Mouse (Mus musculus) heart, postnatal 14 days (tissue): ENCODE measurements around the gene Orai2. TPM values are rescaled to one million over a fixed set of nuclear protein-coding genes. Genes with fewer than 3 reads are reported as not detected.
"Not testable (repeated sequence)": the region's sequence is repeated elsewhere in the genome, so short reads cannot be mapped to it uniquely, and the experiment has no call there.

ENCODE experiments used
- DNase-seq, 2 experiments: peaks; one replicate each; pipeline ENCODE4 v3.0.0; 2021 to 2022
- intact Hi-C: fragments of 180-260 bp; cut with DNase I; formaldehyde crosslinking; loops from one replicate; pipeline ENCODE4 v1.15.1; 2025
- microRNA-seq, 2 experiments: library from miRNA; unstranded; fragments of <30 nt; microRNA quantifications; one replicate each; pipeline ENCODE4 v1.2.0; 2021 to 2022
- total RNA-seq, 2 experiments: library from RNA; stranded (reverse); gene quantifications; 2 replicates each; pipeline ENCODE4 v1.2.3; 2021

Orai2 gene
- total RNA-seq, 2 experiments from 2014 or later = 2.3 to 3.4 TPM

- intact Hi-C loops = loop anchor here (5.0 kb wide), 1 partner anchor 113 kb away; no protein-coding TSS in a partner anchor
- DNase-seq = no peak
Measured at GRCm38 (mm10) chr5:136139393-136139792, 31.1 kb downstream of the Orai2 start.

GRCm38 (mm10) chr5:136137658-136138274 lies 32.7 kb downstream of the Orai2 start:
- DNase-seq = peak; percentile 44 to 65
- intact Hi-C loops = loop anchor here (2.0 to 5.0 kb wide), 2 partner anchors 49 to 115 kb away; no protein-coding TSS in a partner anchor

DNA sequence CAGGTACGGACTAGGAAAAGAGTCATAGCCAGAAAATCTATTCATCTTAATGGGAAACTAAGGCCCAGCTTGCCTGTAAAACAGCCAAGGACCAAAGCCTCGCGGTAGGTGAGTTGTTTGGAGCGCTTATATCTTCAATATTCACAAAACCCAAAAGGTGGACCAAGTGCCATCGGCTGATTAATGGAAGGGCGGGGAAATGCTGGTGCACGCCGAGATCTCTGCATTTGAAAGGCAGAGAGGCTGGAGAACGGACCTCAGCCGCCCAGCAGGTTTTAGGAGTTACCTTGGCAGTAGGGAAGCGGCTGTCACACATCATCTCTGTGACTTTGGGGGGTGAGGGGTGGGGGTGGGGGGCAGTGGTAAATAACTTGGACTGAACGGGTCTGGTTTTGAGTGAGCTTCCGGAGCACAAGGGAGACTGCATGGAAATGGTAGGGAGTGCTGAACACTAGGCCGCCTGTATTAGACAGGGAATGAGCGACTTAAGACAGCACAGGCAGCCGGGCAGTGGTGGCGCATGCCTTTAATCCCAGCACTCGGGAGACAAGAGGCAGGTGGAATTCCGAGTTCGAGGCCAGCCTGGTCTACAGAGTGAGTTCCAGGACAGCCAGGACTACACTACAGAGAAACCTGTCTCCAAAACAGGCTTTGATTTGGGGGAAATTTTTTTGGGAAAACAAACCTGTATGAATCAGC lies 34.1 kb downstream of the Orai2 start:
- intact Hi-C loops = loop anchor here (2.0 to 5.0 kb wide), 2 partner anchors 50 to 116 kb away; no protein-coding TSS in a partner anchor
- DNase-seq = no peak

- intact Hi-C loops = loop anchor here (2.0 to 5.0 kb wide), 3 partner anchors 15 to 117 kb away; no protein-coding TSS in a partner anchor
- DNase-seq = peak; percentile 95 to 97
Measured at GRCm38 (mm10) chr5:136135571-136136291, 34.8 kb downstream of the Orai2 start, which contains the start of the genes Lrwd1 and Alkbh4. TSS of gene Lrwd1 (minus strand) at chr5:136136074. TSS of gene Alkbh4 (plus strand) at chr5:136136146.

GRCm38 (mm10) chr5:136122165-136122564 lies 48.3 kb downstream of the Orai2 start:
- no peak for DNase-seq
- intact Hi-C loops = no loop called here

- intact Hi-C loops = no loop called here
- DNase-seq = no peak
Measured at GRCm38 (mm10) chr5:136116784-136117112, 53.8 kb downstream of the Orai2 start.

DNA sequence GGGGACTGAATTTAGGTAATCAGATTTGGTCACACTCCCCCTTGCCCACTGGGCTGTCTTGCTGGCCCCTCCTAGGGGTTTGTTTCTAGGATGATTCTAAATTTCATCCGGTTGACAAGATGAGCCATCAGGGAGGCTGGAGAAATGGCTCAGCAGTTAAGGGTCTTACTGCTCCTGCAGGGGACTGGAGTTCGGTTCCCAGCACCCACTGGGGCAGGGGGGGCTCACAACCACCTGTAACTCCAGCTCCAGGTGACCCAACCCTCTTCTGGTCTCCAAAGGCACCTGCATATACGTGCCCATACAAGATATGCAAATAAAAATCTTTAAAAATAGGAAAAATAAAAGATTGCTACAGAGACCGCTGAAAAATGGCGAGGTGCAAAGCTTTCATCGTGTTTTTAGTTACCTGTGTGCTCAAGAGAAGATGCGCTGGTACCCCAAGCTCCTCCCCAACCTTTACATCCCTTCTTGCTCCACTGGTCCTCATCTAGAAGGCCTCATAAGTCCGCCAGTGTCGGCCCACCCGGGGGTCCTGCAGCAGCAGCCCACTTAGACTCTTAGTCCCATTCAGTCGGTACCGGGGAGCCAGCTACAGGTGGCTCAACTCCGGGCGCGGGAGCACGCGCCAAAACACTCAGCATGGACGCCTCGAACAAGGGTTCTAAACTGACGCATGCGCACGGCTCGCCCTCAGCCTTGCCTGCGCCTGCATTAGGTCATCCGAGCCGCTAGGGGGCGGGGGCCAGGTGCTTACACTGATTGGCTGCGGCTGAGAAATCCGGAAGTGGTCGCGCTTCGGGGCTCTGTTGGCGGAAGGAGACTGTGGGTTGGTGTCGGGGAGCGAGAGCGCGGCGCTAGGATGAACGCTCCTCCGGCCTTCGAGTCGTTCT lies 54.4 kb downstream of the Orai2 start, which contains the start of gene Polr2j:
Gene Polr2j, plus strand, starts transcription at position 741 of the 893 bp plus-strand sequence.
- DNase-seq = peak; percentile 97 to 98
- intact Hi-C loops = no loop called here

DNA sequence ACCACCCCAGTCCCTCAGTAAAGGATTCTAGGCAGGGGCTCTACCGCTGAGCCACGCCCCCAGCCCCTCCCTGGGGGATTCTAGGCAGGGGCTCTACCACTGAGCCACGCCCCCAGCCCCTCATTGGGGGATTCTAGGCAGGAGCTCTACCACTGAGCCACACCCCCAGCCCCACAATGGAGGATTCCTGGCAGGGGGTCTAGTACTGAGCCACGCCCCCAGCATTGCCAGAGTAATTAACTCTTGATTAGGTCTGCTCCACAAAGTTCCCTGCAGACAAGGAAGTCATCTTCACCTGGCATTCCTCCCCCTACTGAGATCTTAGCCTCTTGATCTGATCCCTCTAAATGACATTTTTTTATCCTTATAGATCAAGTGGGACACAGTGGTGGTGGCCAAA lies 57.0 kb downstream of the Orai2 start:
- DNase-seq, intact Hi-C loops: not testable (repeated sequence)

- no peak for DNase-seq
- intact Hi-C loops = no loop called here
Measured at GRCm38 (mm10) chr5:136109042-136109441, 61.5 kb downstream of the Orai2 start.

DNA sequence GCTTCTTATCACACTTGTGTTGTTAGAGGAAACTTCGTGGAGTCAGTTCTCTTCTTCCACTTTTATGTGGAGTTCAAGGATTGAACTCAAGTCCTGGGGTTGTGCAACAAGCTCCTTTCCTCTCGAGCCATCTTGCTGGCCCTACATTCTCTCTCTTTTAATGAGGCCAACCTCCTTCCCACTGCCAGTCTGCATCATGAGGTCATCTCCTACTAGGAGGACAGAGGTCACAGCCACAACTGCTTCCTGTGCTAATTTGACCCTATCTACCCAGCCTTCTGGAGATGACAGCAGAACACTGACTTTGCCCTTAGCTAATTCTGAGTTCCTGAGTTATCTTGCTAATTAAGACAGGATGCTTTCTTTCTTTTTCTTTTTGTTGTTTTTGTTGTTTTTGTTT lies 62.0 kb downstream of the Orai2 start:
- intact Hi-C loops = no loop called here
- no peak for DNase-seq

DNA sequence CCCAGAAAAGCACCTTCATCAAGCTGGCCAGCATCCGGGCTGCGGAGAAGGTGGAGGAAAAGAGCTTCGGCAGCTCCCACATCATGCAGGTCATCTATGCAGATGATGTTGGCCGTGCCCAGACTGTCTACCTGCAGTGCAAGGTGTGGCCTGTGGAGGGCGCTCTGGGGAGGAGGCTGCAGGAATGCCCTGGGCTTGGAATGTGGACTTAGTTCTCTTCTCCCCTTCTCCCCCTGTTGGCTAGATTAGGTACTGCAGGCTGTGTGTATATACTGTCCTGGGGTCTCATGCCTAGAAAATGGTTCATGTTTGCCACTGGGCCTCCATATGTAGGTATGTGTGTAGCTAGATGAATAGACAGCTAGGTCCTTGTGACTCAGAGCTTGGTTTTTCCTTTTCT lies 66.0 kb downstream of the Orai2 start:
- intact Hi-C loops = no loop called here
- peak in 1 of 2 experiments; percentile 30 for DNase-seq

- intact Hi-C loops = loop anchor here (2.0 kb wide), 1 partner anchor 85 kb away; no protein-coding TSS in a partner anchor
- DNase-seq = peak; percentile 74 to 77
Measured at GRCm38 (mm10) chr5:136102099-136102820, 68.3 kb downstream of the Orai2 start.

GRCm38 (mm10) chr5:136098536-136098935 lies 72.0 kb downstream of the Orai2 start:
- intact Hi-C loops = no loop called here
- no peak for DNase-seq

Small RNA genes lying within 50 kb of the gene (microRNA-seq; reads per million reads assigned to microRNA genes)
- 0 to 0.36 reads per million in 2 experiments for gene Mir7035

Other genes with a start within 250 kb of the Orai2 start
- gene Ywhag, start 236.1 kb downstream of the Orai2 start, total RNA-seq = 100 to 1,000 TPM; 284 to 301 TPM
- gene Ssc4d, start 196.2 kb downstream of the Orai2 start, total RNA-seq = 1 to 10 TPM in 1 of 2 experiments, under 1 TPM in 1; 0.41 to 1.3 TPM
- not detected for gene Zp3, start 190.6 kb downstream of the Orai2 start, total RNA-seq
- 1 to 10 TPM; 8.5 to 8.9 TPM for gene Dtx2, start 175.9 kb downstream of the Orai2 start, total RNA-seq
- 10 to 100 TPM; 24.8 to 26.5 TPM for gene Upk3b, start 132.2 kb downstream of the Orai2 start, total RNA-seq
- not detected for gene Upk3bl, start 116.2 kb downstream of the Orai2 start, total RNA-seq
- gene Rasa4, start 86.8 kb downstream of the Orai2 start, total RNA-seq = 1 to 10 TPM; 6.6 to 8.3 TPM
- 10 to 100 TPM; 61.5 to 63.4 TPM for gene Polr2j, start 54.1 kb downstream of the Orai2 start, total RNA-seq
- gene Lrwd1, start 34.6 kb downstream of the Orai2 start, total RNA-seq = 1 to 10 TPM; 6.5 to 7.0 TPM
- gene Alkbh4, start 34.6 kb downstream of the Orai2 start, total RNA-seq = 1 to 10 TPM; 4.6 to 6.0 TPM
- 10 to 100 TPM; 20.3 to 21.7 TPM for gene Prkrip1, start 28.2 kb upstream of the Orai2 start, total RNA-seq
- gene Sh2b2, start 75.8 kb upstream of the Orai2 start, total RNA-seq = 1 to 10 TPM; 1.6 TPM